Mouse (Mus musculus): ENCODE measurements at regions not wholly inside any gene's neighbourhood (a gene's known extent, or its start where the extent isn't known, plus 50 kb on each side); places are given as distances from the start of the nearest gene placed in this dataset.

- in situ Hi-C loops (cut with MboI; ENCODE audit: low sequenced_read_pairs in 2 of 2, unreplicated experiment in 2 of 2), result no loop called here
- H3K9ac ChIP-seq (ENCODE audit: insufficient read depth, low read depth, low read length, poor library complexity, severe bottlenecking), result no peak overlapping the region
- no peaks in the 10 kb centered on the region for H3K9me3 ChIP-seq (ENCODE audit: control insufficient read depth, insufficient read depth, low read depth, low read length)
- H3K27ac ChIP-seq (ENCODE audit: insufficient read depth, low read depth, low read length, poor library complexity, severe bottlenecking), result no peak overlapping the region
- no peaks in the 10 kb centered on the region for H3K4me1 ChIP-seq (ENCODE audit: control insufficient read depth in 2 of 2, insufficient read depth in 2 of 2, low read length in 2 of 2, poor library complexity in 1 of 2)
- H3K4me3 ChIP-seq (ENCODE audit: insufficient read depth in 1 of 2, low read depth in 1 of 2, low read length in 2 of 2, poor library complexity in 1 of 2, severe bottlenecking in 1 of 2), result no peak overlapping the region
- TF ChIP-seq CHD2 (IDR thresholded peaks at IDR 0.05; ENCODE audit: low read depth, low read length), result no peak
- TF ChIP-seq MAFK (IDR thresholded peaks at IDR 0.05; ENCODE audit: insufficient read depth, low read depth, low read length), result no peak
- TF ChIP-seq ZC3H11A (IDR thresholded peaks at IDR 0.05; ENCODE audit: borderline replicate concordance, low read depth, low read length), result no peak
- TF ChIP-seq HCFC1 (IDR thresholded peaks at IDR 0.05; ENCODE audit: borderline replicate concordance, insufficient read depth, low read length), result no peak
- TF ChIP-seq ZNF384 (IDR thresholded peaks at IDR 0.05; ENCODE audit: low read depth, low read length), result no peak
- no peaks in the 10 kb centered on the region for H3K36me3 ChIP-seq (ENCODE audit: control insufficient read depth, insufficient read depth, low read length, poor library complexity, severe bottlenecking)
- DNase-seq (ENCODE audit: low read depth, low spot score), result no peak
Measured at GRCm38 (mm10) chr9:9606322-9606721, 367.4 kb upstream of the Arhgap42 start.

- no peaks in the 10 kb centered on the region for H3K36me3 ChIP-seq (ENCODE audit: control insufficient read depth, insufficient read depth, low read length, poor library complexity, severe bottlenecking)
- TF ChIP-seq CHD2 (IDR thresholded peaks at IDR 0.05; ENCODE audit: low read depth, low read length), result no peak
- TF ChIP-seq MAFK (IDR thresholded peaks at IDR 0.05; ENCODE audit: insufficient read depth, low read depth, low read length), result no peak
- TF ChIP-seq ZC3H11A (IDR thresholded peaks at IDR 0.05; ENCODE audit: borderline replicate concordance, low read depth, low read length), result no peak
- no peak for TF ChIP-seq HCFC1 (IDR thresholded peaks at IDR 0.05; ENCODE audit: borderline replicate concordance, insufficient read depth, low read length)
- no peak for TF ChIP-seq ZNF384 (IDR thresholded peaks at IDR 0.05; ENCODE audit: low read depth, low read length)
- H3K9me3 ChIP-seq (ENCODE audit: control insufficient read depth, insufficient read depth, low read depth, low read length), result no peaks in the 10 kb centered on the region
- H3K4me3 ChIP-seq (ENCODE audit: insufficient read depth in 1 of 2, low read depth in 1 of 2, low read length in 2 of 2, poor library complexity in 1 of 2, severe bottlenecking in 1 of 2), result no peak overlapping the region
- no peak overlapping the region for H3K9ac ChIP-seq (ENCODE audit: insufficient read depth, low read depth, low read length, poor library complexity, severe bottlenecking)
- peaks cover 0 to 6% of the 10 kb centered on the region in 2 experiments; a peak in 1 of 4 replicates for H3K4me1 ChIP-seq (ENCODE audit: control insufficient read depth in 2 of 2, insufficient read depth in 2 of 2, low read length in 2 of 2, poor library complexity in 1 of 2)
- no peak for DNase-seq (ENCODE audit: low read depth, low spot score)
- H3K27ac ChIP-seq (ENCODE audit: insufficient read depth, low read depth, low read length, poor library complexity, severe bottlenecking), result no peak overlapping the region
- in situ Hi-C loops (cut with MboI; ENCODE audit: low sequenced_read_pairs in 2 of 2, unreplicated experiment in 2 of 2), result no loop called here
Measured at GRCm38 (mm10) chr9:9591263-9591662, 352.4 kb upstream of the Arhgap42 start.

- TF ChIP-seq ZNF384 (IDR thresholded peaks at IDR 0.05; ENCODE audit: low read depth, low read length) (no peak), CHD2 (IDR thresholded peaks at IDR 0.05; ENCODE audit: low read depth, low read length) (no peak), HCFC1 (IDR thresholded peaks at IDR 0.05; ENCODE audit: borderline replicate concordance, insufficient read depth, low read length) (no peak), MAFK (IDR thresholded peaks at IDR 0.05; ENCODE audit: insufficient read depth, low read depth, low read length) (no peak), ZC3H11A (IDR thresholded peaks at IDR 0.05; ENCODE audit: borderline replicate concordance, low read depth, low read length) (no peak)
- DNase-seq (ENCODE audit: low read depth, low spot score), result no peak
- no peak overlapping the region for H3K9ac ChIP-seq (ENCODE audit: insufficient read depth, low read depth, low read length, poor library complexity, severe bottlenecking)
- no peak overlapping the region for H3K27ac ChIP-seq (ENCODE audit: insufficient read depth, low read depth, low read length, poor library complexity, severe bottlenecking)
- no peak overlapping the region for H3K4me3 ChIP-seq (ENCODE audit: insufficient read depth in 1 of 2, low read depth in 1 of 2, low read length in 2 of 2, poor library complexity in 1 of 2, severe bottlenecking in 1 of 2)
- H3K9me3 ChIP-seq (ENCODE audit: control insufficient read depth, insufficient read depth, low read depth, low read length), result no peaks in the 10 kb centered on the region
- no peaks in the 10 kb centered on the region for H3K4me1 ChIP-seq (ENCODE audit: control insufficient read depth in 2 of 2, insufficient read depth in 2 of 2, low read length in 2 of 2, poor library complexity in 1 of 2)
- H3K36me3 ChIP-seq (ENCODE audit: control insufficient read depth, insufficient read depth, low read length, poor library complexity, severe bottlenecking), result no peaks in the 10 kb centered on the region
- in situ Hi-C loops (cut with MboI; ENCODE audit: low sequenced_read_pairs in 2 of 2, unreplicated experiment in 2 of 2), result no loop called here
Measured at GRCm38 (mm10) chr9:9583011-9583605, 344.2 kb upstream of the Arhgap42 start.

- Histone ChIP-seq H3K9me3 (ENCODE audit: control insufficient read depth, insufficient read depth, low read depth, low read length) (no peaks in the 10 kb centered on the region), H3K4me1 (ENCODE audit: control insufficient read depth in 2 of 2, insufficient read depth in 2 of 2, low read length in 2 of 2, poor library complexity in 1 of 2) (no peaks in the 10 kb centered on the region), H3K36me3 (ENCODE audit: control insufficient read depth, insufficient read depth, low read length, poor library complexity, severe bottlenecking) (no peaks in the 10 kb centered on the region), H3K9ac (ENCODE audit: insufficient read depth, low read depth, low read length, poor library complexity, severe bottlenecking) (no peak overlapping the region), H3K27ac (ENCODE audit: insufficient read depth, low read depth, low read length, poor library complexity, severe bottlenecking) (no peak overlapping the region), H3K4me3 (ENCODE audit: insufficient read depth in 1 of 2, low read depth in 1 of 2, low read length in 2 of 2, poor library complexity in 1 of 2, severe bottlenecking in 1 of 2) (no peak overlapping the region)
- no peak for TF ChIP-seq HCFC1 (IDR thresholded peaks at IDR 0.05; ENCODE audit: borderline replicate concordance, insufficient read depth, low read length)
- TF ChIP-seq MAFK (IDR thresholded peaks at IDR 0.05; ENCODE audit: insufficient read depth, low read depth, low read length), result no peak
- TF ChIP-seq CHD2 (IDR thresholded peaks at IDR 0.05; ENCODE audit: low read depth, low read length), result no peak
- TF ChIP-seq ZNF384 (IDR thresholded peaks at IDR 0.05; ENCODE audit: low read depth, low read length), result no peak
- no peak for TF ChIP-seq ZC3H11A (IDR thresholded peaks at IDR 0.05; ENCODE audit: borderline replicate concordance, low read depth, low read length)
- no peak for DNase-seq (ENCODE audit: low read depth, low spot score)
- in situ Hi-C loops (cut with MboI; ENCODE audit: low sequenced_read_pairs in 2 of 2, unreplicated experiment in 2 of 2), result no loop called here
Measured at GRCm38 (mm10) chr9:9582301-9583010, 343.6 kb upstream of the Arhgap42 start.
